Mouse (Mus musculus): ENCODE measurements around the gene Tex28.
"Not testable (repeated sequence)": the region's sequence is repeated elsewhere in the genome, so short reads cannot be mapped to it uniquely, and the experiment has no call there.

Tex28 gene

DNA sequence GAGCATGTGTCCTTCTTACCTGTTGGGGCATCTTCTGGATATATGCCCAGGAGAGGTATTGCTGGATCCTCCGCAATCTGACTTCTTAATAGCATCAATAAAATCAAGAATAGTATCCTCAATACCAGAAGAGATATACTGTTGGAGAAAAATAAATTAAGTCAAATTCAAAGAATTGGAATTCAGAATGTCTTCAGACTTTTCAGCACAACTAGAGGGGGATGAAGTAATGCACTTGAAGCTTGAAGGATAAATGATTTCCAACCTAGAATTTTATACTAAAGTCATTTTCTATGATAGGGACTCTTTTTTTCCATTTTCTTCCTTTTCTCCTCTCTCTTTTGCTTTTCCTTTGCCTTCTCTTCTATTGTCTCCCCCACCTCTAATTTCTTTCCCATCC, at the start of gene Tex28:
Gene Tex28, minus strand, starts transcription at position 101 of the 400 bp plus-strand sequence.
- no peak for DNase-seq (ENCODE audit: low read depth, low spot score)

DNA sequence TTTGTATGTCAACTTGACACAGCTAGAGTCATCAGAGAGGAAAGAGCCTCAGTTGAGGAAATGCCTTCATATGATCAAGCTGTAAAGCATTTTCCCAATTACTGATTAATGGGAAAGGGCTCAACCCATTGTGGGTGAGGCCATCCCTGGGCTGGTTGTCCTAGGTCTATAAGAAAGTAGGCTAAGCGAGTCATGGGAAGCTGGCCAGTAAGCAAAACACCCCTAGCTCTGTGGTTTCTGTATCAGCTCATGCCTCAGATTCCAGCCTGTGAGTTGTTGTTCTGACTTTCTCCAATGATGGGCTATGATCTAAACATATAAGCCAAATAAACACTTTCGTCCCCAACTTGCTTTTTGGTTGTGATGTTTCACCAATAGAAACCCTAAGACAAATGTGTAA, 35.9 kb upstream of the Tex28 start:
- DNase-seq (ENCODE audit: low read depth, low spot score) = no peak

DNA sequence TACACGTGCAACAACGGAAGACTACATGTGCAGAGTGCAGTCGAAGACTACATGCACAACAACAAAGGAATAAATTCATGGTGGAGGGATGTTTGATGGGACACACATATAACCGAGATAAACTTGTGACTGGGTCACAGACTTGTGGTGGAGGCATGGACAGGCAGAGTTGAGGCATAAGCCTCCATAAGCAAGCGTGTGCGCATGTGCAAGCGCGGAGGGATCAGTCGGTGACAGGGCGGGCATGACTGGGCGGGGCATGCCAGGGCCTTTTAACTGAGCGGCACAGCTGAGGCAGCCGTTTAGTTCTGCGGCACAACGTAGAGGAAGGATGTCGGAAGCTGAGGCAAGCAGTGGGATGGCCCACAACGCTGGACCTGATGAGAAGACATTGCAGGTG, 9.3 kb upstream of the Tex28 start, which contains the start of gene Tktl1:
Gene Tktl1, plus strand, starts transcription at position 301 of the 400 bp plus-strand sequence.
- DNase-seq (ENCODE audit: low read depth, low spot score) = no peak

DNA sequence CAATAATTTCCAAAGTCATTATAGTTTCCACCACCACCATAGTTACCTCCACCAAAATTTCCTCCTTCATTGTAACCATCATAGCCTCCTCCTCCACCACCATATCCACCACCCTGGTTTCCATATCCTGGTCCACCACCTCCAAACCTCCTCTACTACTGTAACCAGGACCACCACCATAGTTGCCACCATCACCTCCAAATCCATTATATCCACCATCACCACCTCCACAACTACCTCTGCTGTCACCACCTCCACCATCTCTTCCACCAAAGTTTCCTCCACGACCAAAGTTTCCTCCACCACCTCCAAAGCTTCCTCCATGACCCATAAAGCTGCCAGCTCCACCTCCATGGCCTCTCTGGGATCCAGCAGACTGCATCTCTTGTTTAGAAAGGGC, 32.4 kb downstream of the Tex28 start, which contains the start of gene Mecp2:
Gene Mecp2, minus strand, starts transcription at position 101 of the 400 bp plus-strand sequence.
- not testable (repeated sequence) for DNase-seq (ENCODE audit: low read depth, low spot score)

DNA sequence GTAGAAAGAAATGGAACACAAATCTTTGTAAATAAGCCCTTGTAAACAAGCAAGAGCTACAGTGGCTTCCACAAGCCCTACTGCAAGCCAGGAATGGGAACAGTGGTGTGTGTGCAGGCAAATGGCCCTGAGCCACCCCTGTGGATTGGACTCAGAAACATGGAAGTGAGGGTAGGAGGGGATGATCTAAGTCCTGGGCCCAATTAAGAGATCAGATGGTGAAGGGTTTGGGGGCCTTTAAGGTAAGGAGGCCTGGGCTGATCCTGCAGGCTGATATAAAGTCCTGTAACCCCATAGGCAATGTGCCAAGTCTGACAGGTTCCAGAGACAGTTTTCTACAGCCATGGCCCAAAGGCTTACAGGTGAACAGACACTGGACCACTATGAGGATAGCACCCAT, 40.5 kb downstream of the Tex28 start, which contains the start of gene Opn1mw:
Gene Opn1mw, plus strand, starts transcription at position 301 of the 400 bp plus-strand sequence.
- no peak for DNase-seq (ENCODE audit: low read depth, low spot score)

DNA sequence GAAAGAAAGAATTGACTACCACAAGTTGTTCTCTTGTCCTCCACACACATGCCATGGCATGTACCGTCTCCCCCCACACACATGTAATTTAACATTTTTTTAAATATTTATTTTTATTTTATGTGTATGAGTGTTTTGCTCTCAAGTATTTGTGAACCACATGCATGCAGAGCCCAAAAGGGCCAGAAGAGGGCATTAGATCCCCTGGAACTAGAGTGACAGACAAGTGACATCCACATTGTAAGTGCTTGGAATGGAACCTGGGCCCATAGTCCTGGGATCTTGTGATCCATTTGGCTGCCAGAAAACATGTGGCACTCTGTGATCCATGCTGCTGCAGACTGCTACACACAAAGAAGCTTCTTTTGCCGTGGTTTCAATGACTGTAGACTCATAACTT, 42.7 kb downstream of the Tex28 start:
- no peak for DNase-seq (ENCODE audit: low read depth, low spot score)

DNA sequence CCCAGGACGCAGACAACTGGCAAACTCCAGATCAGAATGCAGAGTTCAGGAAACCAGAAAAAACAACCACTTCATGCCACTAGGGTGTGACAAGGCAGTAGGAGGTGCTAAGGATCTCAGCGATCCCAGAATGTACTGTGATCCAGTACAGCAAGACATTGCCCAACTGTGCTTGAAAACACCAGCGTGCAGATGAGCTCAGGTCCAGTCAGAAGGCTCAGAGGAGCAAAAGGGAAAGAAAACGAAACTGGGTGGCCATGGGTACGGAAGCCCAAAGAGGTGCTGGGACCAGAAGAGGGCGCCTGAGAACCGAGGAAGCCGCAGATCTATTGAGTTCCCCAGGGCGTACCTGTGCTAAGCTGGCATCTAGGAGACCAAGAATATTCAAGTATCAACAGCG, 52.1 kb downstream of the Tex28 start:
- peak; percentile 85 for DNase-seq (ENCODE audit: low read depth, low spot score)

DNA sequence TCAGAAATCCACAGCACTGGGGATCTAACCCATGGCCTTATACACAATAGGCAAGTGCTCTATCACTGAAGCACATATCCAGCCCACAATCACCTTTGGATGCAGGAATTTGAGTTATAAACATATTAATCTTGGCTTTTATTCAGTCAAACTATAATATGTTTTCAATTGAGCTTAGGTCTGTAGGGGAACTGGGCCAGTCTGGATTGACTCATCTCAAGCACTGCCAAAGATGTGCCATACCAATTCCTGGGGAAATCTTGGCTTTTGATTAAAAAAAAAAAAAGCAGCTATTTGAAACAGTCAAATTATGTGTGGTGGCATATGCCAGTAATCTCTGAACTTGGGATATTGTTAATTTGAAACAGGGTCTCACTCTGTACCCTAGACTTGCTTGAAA, 53.6 kb downstream of the Tex28 start:
- DNase-seq (ENCODE audit: low read depth, low spot score) = no peak

DNA sequence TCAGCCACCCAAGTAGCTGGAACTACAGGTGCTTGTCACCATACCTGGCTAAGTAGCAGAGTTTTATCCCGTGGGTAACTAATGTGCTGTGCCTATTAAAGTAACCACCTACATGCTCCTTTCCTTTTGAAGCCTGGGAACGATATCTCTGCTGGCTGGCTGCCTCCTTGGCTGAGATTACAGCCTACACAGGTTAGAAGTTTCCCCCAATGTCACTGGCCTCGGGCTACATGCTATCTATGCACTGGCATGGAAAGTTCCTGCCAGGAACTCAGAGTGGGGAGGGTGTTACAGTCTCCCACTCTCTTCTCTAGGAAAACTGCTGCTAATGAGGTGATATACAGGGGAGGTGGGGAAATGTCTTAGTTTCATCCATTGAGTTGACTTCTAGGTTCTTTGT, 58.9 kb downstream of the Tex28 start:
- peak; percentile 19 for DNase-seq (ENCODE audit: low read depth, low spot score)

DNA sequence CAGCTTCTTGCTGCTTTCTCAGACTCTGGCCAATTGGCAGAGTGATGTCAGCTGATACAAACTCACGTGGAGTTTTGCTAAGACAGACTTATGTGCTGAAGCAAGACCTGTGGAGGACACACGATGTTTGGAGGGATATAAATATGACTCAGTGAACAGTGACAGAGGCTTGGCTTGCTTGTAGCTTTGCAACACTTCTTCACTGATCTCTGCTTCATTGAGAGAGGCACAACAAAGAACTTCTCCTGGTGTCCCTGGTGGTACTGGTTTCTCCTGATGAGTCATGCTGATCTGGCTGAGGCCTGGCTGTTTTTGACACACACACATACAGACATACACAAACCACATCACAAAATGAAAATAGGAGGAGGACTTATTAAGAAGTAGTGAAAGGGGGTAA, 61.7 kb downstream of the Tex28 start:
- no peak for DNase-seq (ENCODE audit: low read depth, low spot score)

DNA sequence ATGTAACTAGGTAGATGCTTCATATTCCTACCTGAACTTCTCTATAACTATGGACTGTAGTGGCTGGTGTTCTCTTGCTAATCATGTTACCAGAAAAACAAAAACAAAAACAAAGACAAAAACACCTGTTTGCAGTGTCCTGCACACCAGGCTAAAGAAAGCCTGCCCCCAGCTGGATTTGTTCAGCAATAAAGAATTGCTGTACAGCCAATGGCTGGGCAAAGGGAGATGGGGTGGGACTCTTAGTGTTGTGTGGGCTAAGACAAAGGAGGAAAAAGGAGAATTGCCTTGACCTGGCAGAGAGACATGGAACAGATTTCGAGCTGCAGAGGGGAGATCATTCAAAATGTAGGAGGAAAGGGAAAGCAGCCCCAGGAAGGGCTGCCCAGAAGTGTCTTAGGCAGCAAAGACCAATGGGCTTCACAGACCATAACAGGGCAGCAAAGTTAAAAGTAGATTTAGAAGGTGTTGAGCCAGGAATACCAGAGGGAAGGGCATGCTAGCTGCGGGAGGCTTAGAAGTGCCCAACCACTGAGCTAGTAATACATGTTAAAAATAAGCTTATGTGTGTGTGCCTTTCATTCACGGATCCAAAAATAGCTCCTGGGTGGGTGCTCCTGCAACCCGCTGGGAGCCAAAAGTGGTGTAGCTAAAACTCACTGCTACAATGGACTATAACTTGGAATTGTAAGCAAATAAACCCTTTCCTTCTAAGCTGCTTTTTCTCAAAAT, 64.0 kb downstream of the Tex28 start:
- peak; percentile 46 for DNase-seq (ENCODE audit: low read depth, low spot score)
